Mouse (Mus musculus): ENCODE data around the gene Nlgn2.

DNA sequence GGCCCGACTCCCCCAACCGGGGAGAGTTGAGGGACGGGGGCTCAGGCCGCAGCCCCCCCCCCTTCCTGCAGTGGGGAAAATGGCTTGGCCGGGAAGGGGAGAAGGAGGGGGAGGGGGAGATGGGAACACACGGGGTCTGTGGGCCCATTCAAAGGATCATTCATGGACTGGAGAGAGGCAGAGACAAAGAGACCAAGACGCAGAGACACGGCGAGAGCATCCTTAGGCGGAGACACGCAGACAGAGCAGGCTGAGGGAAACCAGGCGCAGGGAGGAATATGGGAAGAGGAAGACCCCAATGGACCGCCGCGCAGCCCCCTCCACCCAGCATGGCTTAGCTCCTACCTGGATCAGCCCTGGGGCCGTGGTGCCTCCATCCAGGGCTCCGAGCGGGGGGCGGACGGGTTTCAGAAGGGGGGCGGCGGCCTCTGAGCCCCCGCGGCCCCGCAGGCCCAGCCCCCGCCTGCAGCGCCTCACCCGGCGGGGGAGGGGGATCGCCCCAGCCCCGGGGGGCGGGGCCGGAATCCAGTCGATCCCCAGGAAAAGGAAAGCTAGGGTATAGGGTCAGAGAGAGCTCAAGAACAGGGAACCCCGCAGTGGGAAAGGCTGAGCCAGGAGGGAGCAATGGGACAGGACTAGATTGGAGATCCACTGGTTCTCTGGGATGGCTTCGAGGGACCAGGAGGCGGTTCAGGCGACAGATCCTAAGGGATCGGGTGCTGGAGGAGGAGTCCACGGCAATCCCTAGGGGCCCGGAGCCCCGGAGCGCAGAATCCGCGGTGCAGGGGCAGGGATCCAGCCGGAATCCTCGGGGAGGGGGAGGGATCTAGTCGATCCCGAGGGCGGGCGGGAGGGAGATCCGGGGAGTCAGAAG is 644 bp downstream of the Nlgn2 start:
- TF ChIP-seq CTCF (IDR thresholded peaks at IDR 0.05; ENCODE audit: borderline replicate concordance, control insufficient read depth, extremely low read depth, insufficient read depth, low read length, poor library complexity) (no peak), POLR2A (IDR thresholded peaks at IDR 0.05; ENCODE audit: control insufficient read depth, extremely low read depth, insufficient read depth, low read length, poor library complexity) (no peak)

All from thymus, adult 2 months (tissue).